19 mouse cellular contexts compared by ENCODE assay signal in the genomic region with DNA sequence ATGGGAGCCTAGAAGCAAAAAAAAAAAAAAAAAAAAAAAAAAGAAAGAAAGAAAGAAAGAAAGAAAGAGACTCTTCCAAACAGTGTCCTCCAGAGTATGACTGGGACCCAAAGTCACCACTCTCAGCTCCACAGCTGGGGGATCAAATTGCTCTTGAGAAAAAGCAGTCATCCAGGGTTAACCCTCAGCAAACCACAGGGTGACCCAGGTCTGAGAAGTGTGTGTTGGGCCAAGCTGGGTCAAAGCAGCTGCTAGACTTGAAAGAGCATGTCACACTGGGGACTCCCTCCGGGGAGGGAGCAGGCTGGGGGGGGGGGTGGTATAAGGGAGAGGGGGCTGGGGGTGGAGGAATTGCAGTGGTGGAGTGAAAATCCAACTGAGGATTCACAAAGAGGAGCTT.
A peak's percentile ranks its signal among the peaks of the same experiment; 100 is the strongest.
DNase-seq lines count a peak whose midpoint lies in the region; ATAC-seq lines count a peak whose summit lies in the region.
"Had no signal": no experiment of that assay in that cellular context is flagged by ENCODE, and none has a peak within 500 bp of the region (broad histone marks: within the 10 kb centered on the region; RNA-seq: fewer than 3 reads in every experiment).

No protein-coding gene starts in this region.

- H3K9ac ChIP-seq in hindbrain, embryonic 16.5 days (ENCODE audit: low read depth, low read length): no peak overlapping the region
- no peak overlapping the region for H3K9ac ChIP-seq in lung, embryonic 16.5 days (ENCODE audit: low read length)
- H3K9ac ChIP-seq: forebrain, embryonic 15.5 days; heart, embryonic 12.5 days; hindbrain, embryonic 14.5 days; intestine, embryonic 15.5 days; limb, embryonic 12.5 days; liver, postnatal 0 days had no signal

- 13% methylated on average over 1 of the region's 1 CpGs for WGBS in hindbrain, embryonic 10.5 days
- 0% methylated on average over 1 of the region's 1 CpGs for WGBS in hindbrain, embryonic 16.5 days
- WGBS in lung, embryonic 16.5 days: 8% methylated on average over 1 of the region's 1 CpGs
- 4% methylated on average over 1 of the region's 1 CpGs for WGBS in limb, embryonic 10.5 days

- H3K27ac ChIP-seq in hindbrain, embryonic 10.5 days: peak overlapping the region; percentile 64
- no peak overlapping the region for H3K27ac ChIP-seq in hindbrain, embryonic 16.5 days (ENCODE audit: low read depth, low read length)
- no peak overlapping the region for H3K27ac ChIP-seq in lung, embryonic 16.5 days (ENCODE audit: low read length)
- H3K27ac ChIP-seq in limb, embryonic 10.5 days: peak overlapping the region; percentile 50; the same call in 1 of the 2 replicates
- H3K27ac ChIP-seq: forebrain, embryonic 15.5 days; hindbrain, embryonic 14.5 days; intestine, embryonic 15.5 days; layer of hippocampus, adult 2 months; limb, embryonic 12.5 days had no signal

- no peak for ATAC-seq in hindbrain, embryonic 16.5 days
- 0 out of 2 replicates have a peak, but pooled peaks have one; percentile 15 for ATAC-seq in lung, embryonic 16.5 days (ENCODE audit: low read depth)
- ATAC-seq: forebrain, embryonic 15.5 days; intestine, embryonic 15.5 days; liver, postnatal 0 days had no signal

- H3K4me3 ChIP-seq in hindbrain, embryonic 10.5 days: no peak overlapping the region
- no peak overlapping the region for H3K4me3 ChIP-seq in hindbrain, embryonic 16.5 days (ENCODE audit: low read length)
- H3K4me3 ChIP-seq in lung, embryonic 16.5 days (ENCODE audit: low read length): no peak overlapping the region
- no peak overlapping the region for H3K4me3 ChIP-seq in limb, embryonic 10.5 days
- H3K4me3 ChIP-seq: forebrain, embryonic 15.5 days; heart, embryonic 12.5 days; intestine, embryonic 15.5 days; layer of hippocampus, adult 2 months; limb, embryonic 12.5 days had no signal

- H3K36me3 ChIP-seq in hindbrain, embryonic 10.5 days: no peaks in the 10 kb centered on the region
- H3K36me3 ChIP-seq in hindbrain, embryonic 16.5 days (ENCODE audit: control insufficient read depth, insufficient read depth, low read length): no peaks in the 10 kb centered on the region
- no peaks in the 10 kb centered on the region for H3K36me3 ChIP-seq in lung, embryonic 16.5 days (ENCODE audit: control insufficient read depth, insufficient read depth, low read length)
- no peaks in the 10 kb centered on the region for H3K36me3 ChIP-seq in limb, embryonic 10.5 days
- H3K36me3 ChIP-seq: forebrain, embryonic 15.5 days; heart, embryonic 12.5 days; intestine, embryonic 15.5 days; limb, embryonic 12.5 days had no signal

- H3K4me1 ChIP-seq in hindbrain, embryonic 10.5 days (replicated peaks): peaks cover 58% of the 10 kb centered on the region
- H3K4me1 ChIP-seq in hindbrain, embryonic 16.5 days (ENCODE audit: control insufficient read depth, insufficient read depth, low read depth, low read length): no peaks in the 10 kb centered on the region; the same call in 1 of the 2 replicates
- no peaks in the 10 kb centered on the region for H3K4me1 ChIP-seq in lung, embryonic 16.5 days (replicated peaks; ENCODE audit: control insufficient read depth, insufficient read depth, low read length)
- peaks cover 41% of the 10 kb centered on the region for H3K4me1 ChIP-seq in limb, embryonic 10.5 days
- H3K4me1 ChIP-seq: forebrain, embryonic 15.5 days; intestine, embryonic 15.5 days had no signal

- H3K27me3 ChIP-seq in hindbrain, embryonic 10.5 days (ENCODE audit: insufficient read depth, poor library complexity, severe bottlenecking): no peaks in the 10 kb centered on the region
- H3K27me3 ChIP-seq in hindbrain, embryonic 16.5 days (replicated peaks; ENCODE audit: control insufficient read depth, insufficient read depth, low read length): no peaks in the 10 kb centered on the region
- no peaks in the 10 kb centered on the region for H3K27me3 ChIP-seq in lung, embryonic 16.5 days (ENCODE audit: control insufficient read depth, insufficient read depth, low read depth, low read length)
- no peaks in the 10 kb centered on the region for H3K27me3 ChIP-seq in limb, embryonic 10.5 days (ENCODE audit: low read depth, poor library complexity, severe bottlenecking)
- H3K27me3 ChIP-seq: forebrain, embryonic 15.5 days; heart, embryonic 12.5 days; intestine, embryonic 15.5 days had no signal

- H3K9me3 ChIP-seq in hindbrain, embryonic 10.5 days: no peaks in the 10 kb centered on the region
- H3K9me3 ChIP-seq in hindbrain, embryonic 16.5 days (ENCODE audit: control insufficient read depth, low read length): no peaks in the 10 kb centered on the region
- H3K9me3 ChIP-seq in lung, embryonic 16.5 days (ENCODE audit: control insufficient read depth, low read length): no peaks in the 10 kb centered on the region
- H3K9me3 ChIP-seq in limb, embryonic 10.5 days (replicated peaks): no peaks in the 10 kb centered on the region
- H3K9me3 ChIP-seq: forebrain, embryonic 15.5 days; heart, embryonic 12.5 days; intestine, embryonic 15.5 days; limb, embryonic 12.5 days had no signal

- no peak overlapping the region for H3K4me2 ChIP-seq in hindbrain, embryonic 16.5 days (ENCODE audit: low read length)
- H3K4me2 ChIP-seq in lung, embryonic 16.5 days (ENCODE audit: low read depth, low read length): no peak overlapping the region
- H3K4me2 ChIP-seq: forebrain, embryonic 15.5 days; heart, embryonic 12.5 days; hindbrain, embryonic 14.5 days; intestine, embryonic 15.5 days; limb, embryonic 12.5 days; liver, embryonic 11.5 days had no signal

- peak; percentile 31 for DNase-seq in hindbrain, embryonic 10.5 days (ENCODE audit: low spot score)
- no peak for DNase-seq in lung, adult 18-20 months
- peak; percentile 45 for DNase-seq in embryo, embryonic 10.5 days (ENCODE audit: low spot score)
- DNase-seq in limb, embryonic 10.5 days (ENCODE audit: low spot score): no peak
- no peak for DNase-seq in adrenal gland, adult 8-10 months
- DNase-seq in MN1 (ENCODE audit: low spot score): no peak
- DNase-seq: cerebellum, adult 9-10 months; heart, postnatal 36 days; liver, postnatal 0 days; lung, postnatal 36 days had no signal

Comparison
In these comparisons a context has a peak if more than half of its experiments do, and no peak if none do; other contexts are left out.
1. H3K27ac ChIP-seq: peak in hindbrain, embryonic 10.5 days (single experiment) and limb, embryonic 10.5 days (single experiment); none in hindbrain, embryonic 16.5 days (single experiment) and lung, embryonic 16.5 days (single experiment).
2. DNase-seq: peak in hindbrain, embryonic 10.5 days (single experiment) and embryo, embryonic 10.5 days (single experiment); none in lung, adult 18-20 months (0 of 2), limb, embryonic 10.5 days (single experiment), adrenal gland, adult 8-10 months (single experiment) and MN1 (single experiment).